Mouse (Mus musculus) thymus, adult 2 months (tissue): ENCODE results near the gene Trim68.

Experiments
- CTCF ChIP-seq: fragments of 200-500 bp; IDR thresholded peaks from 2 replicates; pipeline ENCODE4 v1.5.1; 2012; ENCODE audit warnings: mild to moderate bottlenecking, control low read depth, low read length, moderate library complexity, borderline replicate concordance; ENCODE audit not compliant: control insufficient read depth, poor library complexity, insufficient read depth; ENCODE audit errors: extremely low read depth
- POLR2A ChIP-seq: fragments of 200-500 bp; IDR thresholded peaks from 2 replicates; pipeline ENCODE4 v1.6.1; 2012; ENCODE audit warnings: mild to moderate bottlenecking, low read length, control low read depth, moderate library complexity; ENCODE audit not compliant: control insufficient read depth, poor library complexity, insufficient read depth; ENCODE audit errors: extremely low read depth

GRCm38 (mm10) chr7:102664599-102664998 lies 22.5 kb downstream of the Trim68 start, which contains the start of gene Olfr556:
- TF ChIP-seq CTCF = no peak
- TF ChIP-seq POLR2A = no peak
